Mouse (Mus musculus) large intestine, adult 2 months (tissue): ENCODE results near the gene Coch. TPM values are rescaled to one million over a fixed set of nuclear protein-coding genes. Genes with fewer than 3 reads are reported as not detected.
"Not testable (repeated sequence)": the region's sequence is repeated elsewhere in the genome, so short reads cannot be mapped to it uniquely, and the experiment has no call there.

Experiments used
- DNase-seq: peaks from one replicate; pipeline ENCODE4 v3.0.0-alpha.2; 2012; ENCODE audit warnings: low read depth, low spot score
- WGBS: fragments of 180-500 bp; shearing (Covaris S2); methylation state at CpG from one replicate; pipeline ENCODE4 v1.1.7; 2018; 5-methylcytosine and 5-hydroxymethylcytosine counted together
- polyA plus RNA-seq: library from polyadenylated mRNA; depleted of rRNA; stranded (reverse); fragments of >200 nt; gene quantifications from 2 replicates; pipeline ENCODE4 v1.2.3, GENCODE M21; 2012; rRNA removed

Gene Coch
- 0.38 and 0.48 TPM in 2 replicates for polyA plus RNA-seq

DNA sequence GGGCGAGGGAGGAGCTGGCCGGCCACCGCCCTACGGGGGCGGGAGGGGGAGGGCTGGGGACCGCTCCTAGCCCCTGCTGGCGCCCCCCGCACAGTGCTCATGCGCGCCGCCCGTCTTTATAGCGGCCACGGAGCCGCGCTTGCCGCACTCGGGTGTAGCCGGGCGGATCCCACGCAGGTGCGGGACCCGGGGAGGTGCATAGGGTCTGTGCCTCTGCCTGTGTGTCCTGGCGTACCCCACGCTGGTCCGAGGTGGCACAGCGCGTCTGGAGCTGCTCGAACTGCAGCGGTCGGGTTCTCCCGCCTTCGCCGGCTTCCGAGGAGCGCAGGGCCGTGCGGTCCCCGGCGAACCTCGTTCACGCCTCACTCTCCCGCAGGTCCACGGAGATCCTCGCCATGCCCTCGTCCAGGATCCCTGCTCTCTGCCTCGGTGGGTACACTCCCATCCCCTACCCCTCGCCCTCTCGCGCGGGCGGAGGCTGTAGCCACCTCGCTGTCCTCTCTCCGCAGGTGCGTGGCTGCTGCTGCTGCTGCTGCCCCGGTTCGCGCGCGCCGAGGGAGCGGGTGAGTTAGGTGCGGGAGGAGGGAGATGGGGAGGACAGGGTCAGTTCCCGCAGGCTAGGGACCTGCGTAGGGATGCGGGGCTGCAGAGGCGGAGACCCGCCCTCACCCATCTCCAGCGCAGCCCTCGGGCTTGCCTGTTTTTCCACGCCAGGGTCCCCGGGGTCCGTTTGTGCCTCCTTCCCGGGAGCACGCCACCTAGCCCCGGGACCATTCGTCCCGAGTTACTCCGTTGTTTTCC, at the start of gene Coch:
TSS of gene Coch (plus strand) at position 113 of the 801 bp plus-strand sequence.
- under 1% methylated on average over 79 of the region's 79 CpGs for WGBS
- no peak for DNase-seq

DNA sequence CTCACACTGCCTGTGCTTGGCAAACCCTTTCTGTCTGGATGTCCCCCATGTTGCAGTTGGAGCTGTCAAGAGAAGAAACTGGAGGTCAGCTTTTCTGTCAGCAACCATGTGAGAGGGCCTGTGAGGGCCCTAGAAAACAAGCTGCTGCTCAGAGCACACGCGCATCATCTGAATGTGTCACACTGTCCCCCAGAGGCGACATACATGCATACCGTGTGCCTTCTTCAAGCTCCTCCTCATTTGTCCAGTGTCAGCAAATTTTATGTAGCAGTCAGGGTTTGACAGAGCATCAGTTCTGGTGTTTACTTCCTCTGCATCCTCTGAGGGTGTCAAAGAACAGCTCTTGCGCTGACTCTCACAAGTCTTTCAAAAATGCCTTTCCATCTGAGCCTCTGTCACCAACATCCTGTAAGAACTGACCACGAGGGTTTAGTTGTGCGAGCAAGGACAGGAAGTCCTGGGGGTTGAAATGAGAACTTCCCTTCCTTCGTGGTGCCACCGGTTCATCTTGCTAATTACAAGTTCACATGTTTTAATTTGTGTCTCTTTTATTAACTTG, 49.7 kb upstream of the Coch start:
- WGBS: 74% methylated on average over 9 of the region's 9 CpGs
- no peak for DNase-seq

GRCm38 (mm10) chr12:51555041-51555440, 38.1 kb upstream of the Coch start:
- 89% methylated on average over 1 of the region's 1 CpGs for WGBS

GRCm38 (mm10) chr12:51561416-51561815, 31.7 kb upstream of the Coch start:
- DNase-seq: no peak
- 25% methylated on average over 9 of the region's 9 CpGs for WGBS

More at GRCm38 (mm10) chr12:51555041-51555440, 38.1 kb upstream of the Coch start:
- no peak for DNase-seq

- 79% methylated on average over 7 of the region's 7 CpGs for WGBS
- no peak for DNase-seq
Measured at GRCm38 (mm10) chr12:51567225-51567624, 25.9 kb upstream of the Coch start.

DNA sequence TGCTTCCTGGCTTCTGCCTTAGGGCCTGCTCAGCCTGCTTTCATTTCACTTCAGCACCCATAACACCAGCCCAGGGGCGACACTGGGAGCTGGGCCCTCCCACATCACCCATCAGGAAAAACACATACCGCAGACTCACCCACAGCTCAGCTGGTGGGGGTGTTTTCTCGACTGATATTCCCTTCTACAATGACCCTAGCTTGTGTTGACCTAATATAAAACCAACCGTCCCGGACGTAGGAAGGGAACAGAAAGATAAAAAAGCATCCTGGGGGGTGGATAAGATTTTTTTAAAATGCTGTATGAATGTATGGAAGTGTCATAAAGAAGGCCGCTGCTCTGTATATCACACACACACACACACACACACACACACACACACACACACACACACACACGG, 23.7 kb upstream of the Coch start:
- WGBS: 75% methylated on average over 8 of the region's 8 CpGs
- no peak for DNase-seq

- 69% methylated on average over 7 of the region's 7 CpGs for WGBS
- DNase-seq: no peak
Measured at GRCm38 (mm10) chr12:51569944-51570343, 23.2 kb upstream of the Coch start.

DNA sequence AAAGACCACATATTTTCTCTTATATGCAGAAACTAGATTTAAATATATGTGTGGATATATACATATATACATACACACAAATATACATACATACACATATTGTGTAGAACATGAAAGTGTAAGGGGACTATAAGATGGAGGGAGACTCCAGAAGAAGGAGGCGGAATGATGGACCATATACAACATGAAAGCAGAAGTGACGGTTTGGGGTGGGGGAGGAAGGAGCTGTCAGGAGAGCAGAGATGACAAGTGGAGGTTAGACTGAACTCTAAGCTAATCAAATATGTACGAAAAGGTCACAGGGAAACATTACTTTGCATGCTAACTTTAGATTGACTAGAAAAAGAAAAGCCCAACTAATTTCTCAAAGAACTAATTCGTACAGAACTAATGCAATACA, 20.5 kb upstream of the Coch start:
- WGBS: 79% methylated on average over 4 of the region's 4 CpGs
- DNase-seq: no peak

DNA sequence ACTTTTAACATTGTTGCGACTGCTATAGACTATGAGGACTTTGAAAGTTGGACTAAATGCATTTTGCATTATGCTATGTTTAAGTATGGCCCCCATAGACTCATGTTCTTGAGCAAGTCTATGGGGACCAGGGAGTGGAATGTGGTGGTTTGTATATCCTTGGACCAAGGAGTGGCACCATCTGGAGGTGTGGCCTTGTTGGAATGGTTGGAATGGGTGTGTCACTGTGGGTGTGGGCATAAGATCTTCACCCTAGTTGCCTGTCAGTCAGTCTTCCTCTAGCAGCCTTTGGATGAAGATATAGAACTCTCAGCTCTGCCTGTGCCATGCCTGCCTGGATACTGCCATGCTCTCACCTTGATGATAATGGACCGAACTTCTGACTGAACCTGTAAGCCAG, 15.3 kb upstream of the Coch start:
- DNase-seq: not testable (repeated sequence)
- WGBS: 64% methylated on average over 2 of the region's 2 CpGs

GRCm38 (mm10) chr12:51589263-51589662, 3.9 kb upstream of the Coch start:
- WGBS: 87% methylated on average over 5 of the region's 5 CpGs
- no peak for DNase-seq

DNA sequence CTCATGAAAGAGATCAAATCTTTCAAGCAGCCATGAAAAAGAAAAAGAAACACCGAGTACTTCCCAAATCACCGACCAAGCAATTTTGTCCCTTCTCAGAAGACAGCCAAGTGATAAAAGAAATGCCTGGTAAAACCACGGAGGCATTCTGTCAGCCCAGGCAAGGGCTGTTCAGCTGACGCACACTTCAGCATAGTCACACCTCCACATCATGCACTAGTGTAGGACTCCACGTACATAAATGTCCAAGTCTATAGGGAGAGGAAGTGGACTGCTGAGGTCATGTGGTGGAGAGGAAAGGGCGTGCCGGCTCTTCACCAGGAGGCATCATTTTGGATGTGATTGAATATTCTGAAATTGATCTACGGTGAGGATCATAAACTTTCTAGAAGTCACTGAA, 1.2 kb upstream of the Coch start:
- DNase-seq: no peak
- WGBS: 60% methylated on average over 8 of the region's 8 CpGs

GRCm38 (mm10) chr12:51592888-51593228, 283 bp upstream of the Coch start:
- 1% methylated on average over 21 of the region's 21 CpGs for WGBS
- DNase-seq: no peak

DNA sequence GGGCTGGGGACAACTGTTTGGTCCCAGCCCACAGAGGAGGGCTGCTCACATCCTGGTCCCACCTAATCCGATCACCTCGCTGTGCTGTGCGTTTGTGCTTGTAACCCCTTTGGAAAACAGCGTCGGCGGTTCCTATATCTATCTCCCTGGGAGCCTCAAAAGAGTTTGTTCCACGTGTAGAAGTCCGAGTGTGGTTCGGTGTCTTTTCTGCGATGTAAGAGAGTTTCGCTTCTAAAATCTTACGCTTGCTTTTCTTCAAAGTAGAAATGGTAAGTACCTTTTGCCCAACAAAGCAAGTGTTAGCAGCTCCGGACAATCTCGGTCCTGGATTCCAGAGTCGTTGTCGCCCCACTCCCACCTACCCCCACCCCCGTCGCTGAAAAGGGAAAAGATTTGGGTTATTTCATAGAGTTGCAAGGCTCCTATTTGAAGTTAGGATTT, 909 bp downstream of the Coch start:
- 3% methylated on average over 18 of the region's 18 CpGs for WGBS
- DNase-seq: no peak

DNA sequence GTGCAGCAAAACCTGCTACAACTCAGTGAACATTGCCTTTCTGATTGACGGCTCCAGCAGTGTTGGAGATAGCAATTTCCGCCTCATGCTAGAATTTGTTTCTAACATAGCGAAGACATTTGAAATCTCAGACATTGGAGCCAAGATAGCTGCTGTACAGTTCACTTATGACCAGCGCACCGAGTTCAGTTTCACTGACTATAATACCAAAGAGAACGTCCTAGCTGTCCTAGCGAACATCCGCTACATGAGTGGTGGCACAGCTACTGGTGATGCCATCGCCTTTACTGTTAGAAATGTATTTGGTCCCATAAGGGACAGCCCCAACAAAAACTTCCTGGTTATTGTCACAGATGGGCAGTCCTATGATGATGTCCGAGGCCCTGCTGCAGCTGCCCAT, 10.2 kb downstream of the Coch start:
- WGBS: 96% methylated on average over 10 of the region's 10 CpGs
- no peak for DNase-seq

- no peak for DNase-seq
- WGBS: 83% methylated on average over 4 of the region's 4 CpGs
Measured at GRCm38 (mm10) chr12:51606138-51606537, 13.0 kb downstream of the Coch start.

DNA sequence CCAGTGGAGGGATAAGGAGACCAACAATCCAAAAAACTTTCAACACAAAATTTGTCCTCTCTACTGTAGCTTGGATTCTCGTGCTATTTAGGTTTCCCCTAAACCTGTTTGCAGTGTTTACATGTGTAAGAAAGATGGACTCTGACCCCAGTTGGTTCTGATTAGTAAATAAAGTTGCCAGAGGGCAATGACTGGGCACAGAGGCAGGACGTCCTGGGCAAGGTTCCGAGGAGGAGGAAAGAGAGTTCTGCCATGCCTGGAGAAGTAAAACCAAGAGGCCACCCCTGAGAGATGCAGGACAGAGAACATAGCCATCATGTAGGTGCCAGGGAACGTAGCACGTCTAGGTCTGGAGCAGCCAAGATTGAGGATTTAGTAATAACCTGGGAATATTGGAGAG, 19.2 kb downstream of the Coch start:
- no peak for DNase-seq
- 59% methylated on average over 5 of the region's 5 CpGs for WGBS

DNA sequence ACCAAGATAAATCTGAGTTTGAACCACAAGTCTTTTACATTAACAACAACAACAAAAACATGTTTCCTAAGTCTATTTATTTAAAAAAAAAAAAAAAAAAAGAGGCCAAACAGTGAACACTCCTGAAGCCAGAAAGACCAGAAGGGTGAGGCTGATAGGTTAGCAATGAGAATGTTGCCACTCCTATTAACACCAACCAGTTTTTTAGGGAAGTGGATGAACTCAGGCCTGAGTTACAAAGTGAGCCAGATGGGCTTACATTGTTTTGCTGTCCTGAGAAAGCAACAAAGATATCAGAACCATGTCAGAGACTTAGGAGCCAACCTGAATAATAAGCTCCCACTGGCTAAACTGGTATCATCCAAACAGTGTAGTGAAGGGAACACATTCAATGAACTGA, 27.4 kb downstream of the Coch start:
- no peak for DNase-seq

GRCm38 (mm10) chr12:51621161-51621560, 28.0 kb downstream of the Coch start:
- no peak for DNase-seq
- 90% methylated on average over 5 of the region's 5 CpGs for WGBS

DNA sequence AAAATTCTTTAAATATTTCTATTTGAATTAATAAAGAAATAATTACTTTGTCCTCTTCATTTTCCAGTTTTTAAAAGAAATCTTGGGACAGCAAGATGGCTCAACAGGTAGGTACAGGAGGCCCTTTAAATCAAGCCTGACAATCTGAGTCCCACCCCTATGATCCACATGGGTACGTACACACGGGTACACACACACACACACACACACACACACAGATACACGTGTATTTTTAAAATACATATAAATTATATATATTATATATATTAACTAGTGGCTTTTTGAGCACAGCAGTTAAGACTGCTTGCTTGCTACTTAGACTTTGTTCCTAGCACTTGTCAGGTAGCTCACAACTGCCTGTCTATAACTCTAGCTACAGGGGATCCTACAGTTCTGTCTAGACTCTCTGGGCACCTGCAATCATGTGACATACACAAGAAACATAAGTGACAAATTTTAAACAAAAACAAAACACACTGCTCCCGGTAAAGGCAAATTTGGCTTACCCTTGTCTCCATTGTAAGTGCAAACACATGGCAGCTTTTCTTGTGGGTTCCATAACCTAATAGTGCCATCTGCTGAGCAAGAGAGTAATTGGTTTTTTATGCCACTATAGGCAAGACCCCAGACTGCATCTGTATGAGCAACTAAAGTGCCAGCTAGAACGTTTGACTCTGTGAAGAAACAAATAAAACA, 29.7 kb downstream of the Coch start:
- DNase-seq: no peak
- 76% methylated on average over 5 of the region's 5 CpGs for WGBS

DNA sequence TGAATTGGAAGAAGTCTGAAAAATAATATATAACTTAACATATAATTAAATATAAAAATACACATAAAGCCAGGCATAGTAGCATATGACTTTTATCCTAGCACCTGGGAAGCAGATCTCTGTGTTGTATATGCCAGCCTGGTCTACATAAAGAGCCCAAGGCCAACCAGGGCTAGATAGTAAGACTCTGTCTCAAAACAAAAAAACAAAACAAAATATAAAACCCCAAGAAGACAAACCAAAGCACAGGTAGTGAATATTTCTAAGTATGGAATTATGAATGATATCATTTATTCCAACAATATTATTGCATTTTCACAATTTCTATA, 30.2 kb downstream of the Coch start:
- no peak for DNase-seq

GRCm38 (mm10) chr12:51633481-51633880, 40.3 kb downstream of the Coch start:
- WGBS: 66% methylated on average over 4 of the region's 4 CpGs

More at GRCm38 (mm10) chr12:51633481-51633880, 40.3 kb downstream of the Coch start:
- DNase-seq: no peak
